Mouse (Mus musculus): Measurements from ENCODE around the gene Dpm2. TPM values are rescaled to one million over a fixed set of nuclear protein-coding genes. Genes with fewer than 3 reads are reported as not detected.
A peak's percentile ranks its signal among the peaks of the same experiment; 100 is the strongest.

Dpm2 gene
- polyA plus RNA-seq, 1 experiment from 2014 or later = 120 TPM

GRCm38 (mm10) chr2:32608778-32609435, 38.2 kb downstream of the Dpm2 start:
- Histone ChIP-seq H3K4me1 (replicated peaks; ENCODE audit: control insufficient read depth, insufficient read depth, low read length) (peaks cover 6% of the 10 kb centered on the region; the same call in 1 of the 2 replicates), H3K4me3 (ENCODE audit: low read depth, low read length) (peak overlapping the region; percentile 65; the same call in 1 of the 2 replicates), H3K9me3 (ENCODE audit: control insufficient read depth) (no peaks in the 10 kb centered on the region), H3K27ac (ENCODE audit: low read depth, low read length) (peak overlapping the region; percentile 23; the same call in 1 of the 2 replicates), H3K36me3 (ENCODE audit: control insufficient read depth, insufficient read depth) (no peaks in the 10 kb centered on the region), H3K9ac (ENCODE audit: low read depth, low read length) (no peak overlapping the region), H3K27me3 (replicated peaks; ENCODE audit: control insufficient read depth, insufficient read depth, low read length) (peaks cover 7% of the 10 kb centered on the region; the same call in 1 of the 2 replicates), H3K4me2 (replicated peaks; ENCODE audit: low read depth) (peak overlapping the region; percentile 90)
- ATAC-seq = no peak
- 62% methylated on average over 18 of the region's 18 CpGs for WGBS
- no peak for TF ChIP-seq CTCF (IDR thresholded peaks at IDR 0.05; ENCODE audit: low read depth)

GRCm38 (mm10) chr2:32610610-32611229, 40.1 kb downstream of the Dpm2 start:
- WGBS = 12% methylated on average over 23 of the region's 23 CpGs
- H3K27ac ChIP-seq (ENCODE audit: low read depth, low read length) = no peak overlapping the region; the same call in 1 of the 2 replicates

GRCm38 (mm10) chr2:32612274-32612673, 41.6 kb downstream of the Dpm2 start:
- Histone ChIP-seq H3K4me2 (replicated peaks; ENCODE audit: low read depth) (no peak overlapping the region), H3K4me1 (replicated peaks; ENCODE audit: control insufficient read depth, insufficient read depth, low read length) (peaks cover 6% of the 10 kb centered on the region; the same call in 1 of the 2 replicates), H3K9me3 (ENCODE audit: control insufficient read depth) (no peaks in the 10 kb centered on the region), H3K27ac (ENCODE audit: low read depth, low read length) (no peak overlapping the region), H3K9ac (ENCODE audit: low read depth, low read length) (no peak overlapping the region), H3K36me3 (ENCODE audit: control insufficient read depth, insufficient read depth) (no peaks in the 10 kb centered on the region), H3K27me3 (replicated peaks; ENCODE audit: control insufficient read depth, insufficient read depth, low read length) (peaks cover 7% of the 10 kb centered on the region; the same call in 1 of the 2 replicates), H3K4me3 (ENCODE audit: low read depth, low read length) (no peak overlapping the region)
- no peak for TF ChIP-seq CTCF (IDR thresholded peaks at IDR 0.05; ENCODE audit: low read depth)
- ATAC-seq = peak; percentile 31; the same call in 1 of the 2 replicates
- WGBS = 66% methylated on average over 26 of the region's 26 CpGs

More at GRCm38 (mm10) chr2:32610610-32611229, 40.1 kb downstream of the Dpm2 start:
- TF ChIP-seq CTCF (IDR thresholded peaks at IDR 0.05; ENCODE audit: low read depth) = peak; percentile 67
- no peaks in the 10 kb centered on the region for H3K9me3 ChIP-seq (ENCODE audit: control insufficient read depth)
- 0 out of 2 replicates have a peak overlapping the region, but pooled peaks have one; percentile 22 for H3K9ac ChIP-seq (ENCODE audit: low read depth, low read length)
- ATAC-seq = no peak
- peaks cover 7% of the 10 kb centered on the region; the same call in 1 of the 2 replicates for H3K27me3 ChIP-seq (replicated peaks; ENCODE audit: control insufficient read depth, insufficient read depth, low read length)
- H3K4me1 ChIP-seq (replicated peaks; ENCODE audit: control insufficient read depth, insufficient read depth, low read length) = peaks cover 6% of the 10 kb centered on the region; the same call in 1 of the 2 replicates
- H3K36me3 ChIP-seq (ENCODE audit: control insufficient read depth, insufficient read depth) = no peaks in the 10 kb centered on the region
- peak overlapping the region; percentile 64 for H3K4me2 ChIP-seq (replicated peaks; ENCODE audit: low read depth)
- H3K4me3 ChIP-seq (ENCODE audit: low read depth, low read length) = peak overlapping the region; percentile 27

GRCm38 (mm10) chr2:32617109-32617508, 46.5 kb downstream of the Dpm2 start:
- H3K4me2 ChIP-seq (replicated peaks; ENCODE audit: low read depth) = no peak overlapping the region
- no peaks in the 10 kb centered on the region for H3K9me3 ChIP-seq (ENCODE audit: control insufficient read depth)
- no peak overlapping the region for H3K4me3 ChIP-seq (ENCODE audit: low read depth, low read length)
- 0 out of 2 replicates have a peak, but pooled peaks cover 8% of the 10 kb centered on the region for H3K4me1 ChIP-seq (replicated peaks; ENCODE audit: control insufficient read depth, insufficient read depth, low read length)
- WGBS = 97% methylated on average over 1 of the region's 1 CpGs
- no peaks in the 10 kb centered on the region for H3K27me3 ChIP-seq (replicated peaks; ENCODE audit: control insufficient read depth, insufficient read depth, low read length)
- H3K9ac ChIP-seq (ENCODE audit: low read depth, low read length) = no peak overlapping the region
- TF ChIP-seq CTCF (IDR thresholded peaks at IDR 0.05; ENCODE audit: low read depth) = no peak
- peaks cover 6% of the 10 kb centered on the region; the same call in 1 of the 2 replicates for H3K36me3 ChIP-seq (ENCODE audit: control insufficient read depth, insufficient read depth)
- no peak for ATAC-seq
- no peak overlapping the region for H3K27ac ChIP-seq (ENCODE audit: low read depth, low read length)

DNA sequence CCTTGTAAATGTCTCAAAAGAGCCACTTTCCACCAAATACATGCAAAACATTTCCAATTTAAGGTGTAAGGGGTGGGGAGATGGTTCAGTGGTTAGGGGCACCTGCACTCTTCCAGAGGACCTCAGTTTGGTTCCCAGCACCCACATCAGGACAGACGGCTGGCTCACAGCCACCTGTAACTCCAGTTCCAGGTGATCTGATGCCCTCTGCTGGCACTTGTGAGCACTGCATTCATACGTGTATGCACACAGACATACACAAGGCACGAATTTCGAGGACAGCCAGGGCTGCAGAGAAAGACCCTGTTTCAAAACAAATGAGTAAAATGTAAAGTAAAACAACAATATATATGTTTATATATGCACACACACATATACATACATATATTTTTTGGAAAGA, 46.9 kb downstream of the Dpm2 start:
- WGBS = 97% methylated on average over 4 of the region's 4 CpGs
- no peaks in the 10 kb centered on the region for H3K9me3 ChIP-seq (ENCODE audit: control insufficient read depth)

GRCm38 (mm10) chr2:32618051-32618450, 47.4 kb downstream of the Dpm2 start:
- no peak for ATAC-seq
- Histone ChIP-seq H3K36me3 (ENCODE audit: control insufficient read depth, insufficient read depth) (peaks cover 6% of the 10 kb centered on the region; the same call in 1 of the 2 replicates), H3K27me3 (replicated peaks; ENCODE audit: control insufficient read depth, insufficient read depth, low read length) (no peaks in the 10 kb centered on the region), H3K9me3 (ENCODE audit: control insufficient read depth) (no peaks in the 10 kb centered on the region), H3K4me2 (replicated peaks; ENCODE audit: low read depth) (no peak overlapping the region), H3K4me1 (replicated peaks; ENCODE audit: control insufficient read depth, insufficient read depth, low read length) (0 out of 2 replicates have a peak, but pooled peaks cover 8% of the 10 kb centered on the region), H3K27ac (ENCODE audit: low read depth, low read length) (no peak overlapping the region), H3K9ac (ENCODE audit: low read depth, low read length) (no peak overlapping the region), H3K4me3 (ENCODE audit: low read depth, low read length) (no peak overlapping the region)
- TF ChIP-seq CTCF (IDR thresholded peaks at IDR 0.05; ENCODE audit: low read depth) = no peak
- WGBS = 84% methylated on average over 9 of the region's 9 CpGs

More for the DNA sequence above, 46.9 kb downstream of the Dpm2 start:
- Histone ChIP-seq H3K27me3 (replicated peaks; ENCODE audit: control insufficient read depth, insufficient read depth, low read length) (no peaks in the 10 kb centered on the region), H3K4me2 (replicated peaks; ENCODE audit: low read depth) (no peak overlapping the region), H3K27ac (ENCODE audit: low read depth, low read length) (no peak overlapping the region), H3K9ac (ENCODE audit: low read depth, low read length) (no peak overlapping the region), H3K36me3 (ENCODE audit: control insufficient read depth, insufficient read depth) (peaks cover 6% of the 10 kb centered on the region; the same call in 1 of the 2 replicates), H3K4me3 (ENCODE audit: low read depth, low read length) (no peak overlapping the region), H3K4me1 (replicated peaks; ENCODE audit: control insufficient read depth, insufficient read depth, low read length) (0 out of 2 replicates have a peak, but pooled peaks cover 8% of the 10 kb centered on the region)
- ATAC-seq = no peak
- TF ChIP-seq CTCF (IDR thresholded peaks at IDR 0.05; ENCODE audit: low read depth) = peak; percentile 58

Measured in intestine, postnatal 0 days (tissue).